Mouse (Mus musculus) brain, embryonic 14.5 days (tissue): ENCODE measurements at regions not wholly inside any gene's neighbourhood (a gene's known extent, or its start where the extent isn't known, plus 50 kb on each side); places are given as distances from the start of the nearest gene placed in this dataset.

Experiments
- CTCF ChIP-seq: fragments of 200-500 bp; IDR thresholded peaks from 2 replicates; pipeline ENCODE4 v1.5.1; 2012; ENCODE audit warnings: inconsistent platforms, mild to moderate bottlenecking, moderate library complexity, borderline replicate concordance; ENCODE audit not compliant: insufficient read depth, insufficient read length; ENCODE audit errors: extremely low read depth
- POLR2A ChIP-seq: fragments of 200-500 bp; IDR thresholded peaks from 2 replicates; pipeline ENCODE4 v1.6.1; 2012; ENCODE audit warnings: mild to moderate bottlenecking, inconsistent platforms, borderline replicate concordance; ENCODE audit not compliant: poor library complexity, insufficient read depth, insufficient read length, severe bottlenecking; ENCODE audit errors: extremely low read depth

DNA sequence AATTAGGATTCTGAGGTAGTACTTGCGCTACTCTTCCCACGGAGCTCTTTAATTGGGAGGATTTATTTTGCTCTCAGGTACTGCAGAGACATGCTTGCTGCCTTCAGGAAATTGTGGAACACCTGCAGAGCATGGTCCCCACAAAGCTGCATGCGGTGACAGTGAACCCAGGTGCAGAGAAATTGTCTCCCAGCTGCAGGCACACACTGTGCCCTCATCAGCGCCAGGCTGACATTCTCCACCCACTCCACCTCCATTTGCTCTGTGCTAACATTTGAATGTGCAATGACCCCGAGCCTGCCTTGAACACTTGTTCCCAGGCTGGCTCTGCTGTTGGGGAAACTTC is 83.7 kb upstream of the Reg3g start:
- TF ChIP-seq CTCF, result no peak
- TF ChIP-seq POLR2A, result no peak
